ENCODE assay signal across 8 mouse cellular contexts in the genomic region with DNA sequence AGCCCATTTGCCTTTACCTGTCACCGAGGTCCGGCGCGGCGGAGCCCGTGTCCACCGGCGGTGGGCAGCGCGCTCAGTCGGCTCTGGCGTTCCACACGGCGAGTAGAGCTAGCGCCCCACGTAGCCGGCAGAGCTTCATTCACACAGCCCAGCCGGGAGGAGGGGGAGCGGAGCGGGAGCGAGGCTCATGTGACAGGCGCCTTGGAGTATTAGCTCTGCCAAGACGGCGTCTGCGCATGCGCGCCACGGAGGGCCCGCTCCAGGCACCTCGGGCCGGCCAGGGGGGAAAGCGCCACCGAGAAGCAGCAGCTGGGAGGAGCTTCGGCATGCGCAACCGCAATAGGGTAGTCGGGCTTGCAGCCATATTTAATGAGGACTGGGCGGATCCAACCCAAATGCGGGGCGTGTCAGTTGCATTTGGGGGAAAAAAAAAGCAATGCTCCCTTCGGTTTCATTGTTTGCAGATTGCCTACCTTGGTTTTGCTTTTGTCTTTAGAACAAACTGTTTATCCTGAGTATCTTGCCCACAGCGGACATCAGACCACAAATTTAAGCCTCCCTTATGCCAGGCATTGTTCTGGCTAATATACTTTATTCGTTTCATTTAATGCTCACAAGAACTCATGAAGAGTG. TPM values are rescaled to one million over a fixed set of nuclear protein-coding genes. Genes with fewer than 3 reads are reported as not detected.
DNase-seq lines count a peak whose midpoint lies in the region; ATAC-seq and TF ChIP-seq lines count a peak whose summit lies in the region.

A gene (minus strand): TSS at position 270 of the 633 bp plus-strand sequence.

- H3K4me2 ChIP-seq in lung, postnatal 0 days (replicated peaks; ENCODE audit: low read depth, low read length): peak within 1 kb of the TSS; percentile 61

- H3K27ac ChIP-seq in hindbrain, embryonic 10.5 days: peak within 1 kb of the TSS; percentile 87
- peak within 1 kb of the TSS; percentile 80 for H3K27ac ChIP-seq in lung, postnatal 0 days (ENCODE audit: low read length)

- no peaks in the 10 kb centered on the region for H3K36me3 ChIP-seq in hindbrain, embryonic 10.5 days
- H3K36me3 ChIP-seq in lung, postnatal 0 days (ENCODE audit: insufficient read depth, low read length): no peaks in the 10 kb centered on the region

- H3K9me3 ChIP-seq in hindbrain, embryonic 10.5 days: no peaks in the 10 kb centered on the region
- H3K9me3 ChIP-seq in lung, postnatal 0 days (ENCODE audit: low read length): no peaks in the 10 kb centered on the region

- WGBS in hindbrain, embryonic 10.5 days: 14% methylated on average over 43 of the region's 43 CpGs
- 16% methylated on average over 39 of the region's 43 CpGs for WGBS in lung, postnatal 0 days

- no peak for TF ChIP-seq EP300 in lung, postnatal 0 days (IDR thresholded peaks at IDR 0.05)

- peak within 1 kb of the TSS; percentile 62 for H3K4me3 ChIP-seq in hindbrain, embryonic 10.5 days
- H3K4me3 ChIP-seq in lung, postnatal 0 days (ENCODE audit: low read depth, low read length): peak within 1 kb of the TSS; percentile 57

- H3K27me3 ChIP-seq in hindbrain, embryonic 10.5 days (ENCODE audit: insufficient read depth, poor library complexity, severe bottlenecking): no peaks in the 10 kb centered on the region
- H3K27me3 ChIP-seq in lung, postnatal 0 days (replicated peaks; ENCODE audit: insufficient read depth, low read length): no peaks in the 10 kb centered on the region

- no peaks in the 10 kb centered on the region for H3K4me1 ChIP-seq in hindbrain, embryonic 10.5 days (replicated peaks)
- no peaks in the 10 kb centered on the region for H3K4me1 ChIP-seq in lung, postnatal 0 days (ENCODE audit: insufficient read depth, low read depth, low read length)

- ATAC-seq in frontal cortex, adult (ENCODE audit: low TSS enrichment): peak; percentile 88
- ATAC-seq in lung, postnatal 0 days: peak; percentile 99

- peak within 1 kb of the TSS; percentile 59 for H3K9ac ChIP-seq in lung, postnatal 0 days (replicated peaks; ENCODE audit: low read depth)

- TF ChIP-seq CTCF in lung, postnatal 0 days (IDR thresholded peaks at IDR 0.05): no peak

- DNase-seq in MEL-GATA-1-ER (ENCODE audit: extremely low read depth, low read depth): peak; percentile 90
- DNase-seq in cerebellum, adult 8-10 months: peak; percentile 94
- peak; percentile 95 for DNase-seq in hindbrain, embryonic 10.5 days (ENCODE audit: low spot score)
- DNase-seq in layer of hippocampus, adult 9-11 months: peak; percentile 97
- peak; percentile 96 for DNase-seq in lung, postnatal 0 days (ENCODE audit: low spot score)
- DNase-seq in ovary, postnatal 14 days (ENCODE audit: low spot score): peak; percentile 89
- DNase-seq in thymus, postnatal 14 days: peak; percentile 95

RNA-seq across cellular contexts. Expression of the gene that starts here (rescaled TPM):
- 8.6 and 13.7 TPM in 2 replicates for polyA plus RNA-seq in hindbrain, embryonic 10.5 days (2016; fragmentation: Nextera tagmentation; extraction: Ambion mirVana)
- 3.1 and 3.2 TPM in 2 replicates for polyA plus RNA-seq in lung, postnatal 0 days (2015; fragmentation: Nextera tagmentation; extraction: Ambion mirVana)

Comparison
In these comparisons a context has a peak if more than half of its experiments do, and no peak if none do; other contexts are left out.
1. Peak in every context shown above with its lines: DNase-seq, ATAC-seq, H3K4me3 ChIP-seq and H3K27ac ChIP-seq.